Mouse (Mus musculus) kidney, postnatal 0 days (tissue): ENCODE data around the gene Trim41. TPM values are rescaled to one million over a fixed set of nuclear protein-coding genes. Genes with fewer than 3 reads are reported as not detected.
"Not testable (repeated sequence)": the region's sequence is repeated elsewhere in the genome, so short reads cannot be mapped to it uniquely, and the experiment has no call there.

Source experiments
- ATAC-seq: fragments of 200-750 bp; cut with Nextera tagmentation; replicated peaks from 2 replicates; pipeline ENCODE4 v1.8.0; 2017; ENCODE audit warnings: low read depth, moderate number of reproducible peaks, moderate TSS enrichment, moderate library complexity; ENCODE audit not compliant: low FRiP score
- DNase-seq: peaks from one replicate; pipeline ENCODE4 v3.0.0-alpha.2; 2016; ENCODE audit warnings: low spot score
- H3K27ac ChIP-seq: fragments of 300-500 bp; sonication (generic); 2 replicates; pipeline ENCODE4 v1.5.1; 2014; ENCODE audit warnings: mild to moderate bottlenecking
- H3K27me3 ChIP-seq: fragments of 300-500 bp; sonication (generic); 2 replicates; pipeline ENCODE4 v1.6.1; 2014; ENCODE audit warnings: low read length, mixed read lengths; ENCODE audit not compliant: insufficient read depth
- H3K36me3 ChIP-seq: fragments of 300-500 bp; sonication (generic); 2 replicates; pipeline ENCODE4 v1.6.1; 2014; ENCODE audit warnings: low read length, mixed read lengths; ENCODE audit not compliant: insufficient read depth
- H3K4me1 ChIP-seq: fragments of 300-500 bp; sonication (generic); replicated peaks from 2 replicates; pipeline ENCODE4 v1.6.1; 2014; ENCODE audit warnings: antibody characterized with exemption, low read length, mixed read lengths; ENCODE audit not compliant: insufficient read depth
- H3K4me2 ChIP-seq: fragments of 300-500 bp; sonication (generic); 2 replicates; pipeline ENCODE4 v1.6.1; 2014; ENCODE audit warnings: mild to moderate bottlenecking, low read length, moderate library complexity, mixed read lengths
- H3K4me3 ChIP-seq: fragments of 300-500 bp; sonication (generic); replicated peaks from 2 replicates; pipeline ENCODE4 v1.5.1; 2014; ENCODE audit warnings: low read depth, low read length
- H3K9ac ChIP-seq: fragments of 300-500 bp; sonication (generic); 2 replicates; pipeline ENCODE4 v1.6.1; 2014; ENCODE audit warnings: low read depth, low read length
- H3K9me3 ChIP-seq: fragments of 300-500 bp; sonication (generic); replicated peaks from 2 replicates; pipeline ENCODE4 v1.6.1; 2016; ENCODE audit warnings: low read length, inconsistent platforms, mixed read lengths
- CTCF ChIP-seq: IDR thresholded peaks from 2 replicates; pipeline ENCODE4 v1.5.1; 2016; ENCODE audit warnings: antibody characterized with exemption, low read depth, mild to moderate bottlenecking, moderate library complexity
- WGBS: fragments of 180-500 bp; shearing (Covaris S2); extraction: QIAGEN DNeasy Blood & Tissue Kit; methylation state at CpG from one replicate; pipeline ENCODE4 v1.1.7; 2014; 5-methylcytosine and 5-hydroxymethylcytosine counted together
- polyA plus RNA-seq: library from polyadenylated mRNA; unstranded; fragments of >200 nt; fragmentation: Nextera tagmentation; extraction: Ambion mirVana; gene quantifications from 2 replicates; pipeline ENCODE4 v1.2.1, GENCODE M21; 2015

Trim41 gene
- polyA plus RNA-seq, 1 experiment from 2014 or later = 5.2 TPM

DNA sequence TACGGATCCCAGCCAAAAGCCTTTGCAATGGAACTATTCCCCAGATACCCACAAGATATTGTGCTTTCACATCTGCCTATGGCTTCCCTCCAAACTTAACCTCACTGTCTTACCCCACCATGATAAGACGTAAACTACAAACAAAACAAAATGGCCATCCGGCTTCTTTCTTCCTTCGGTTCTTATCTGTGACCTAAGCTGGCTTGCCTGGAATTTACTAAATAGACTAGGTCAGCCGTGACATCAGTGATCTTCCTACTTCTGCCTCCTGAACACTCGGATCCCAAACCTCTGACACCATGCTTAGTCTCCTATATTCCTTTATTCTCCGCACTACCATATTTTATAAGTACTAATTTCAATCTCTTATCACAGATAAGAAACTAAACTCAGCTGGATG lies 18.8 kb downstream of the Trim41 start:
- Histone ChIP-seq H3K4me2 (peak overlapping the region; percentile 93; the same call in 1 of the 2 replicates), H3K4me1 (peaks cover 12% of the 10 kb centered on the region), H3K9me3 (no peaks in the 10 kb centered on the region), H3K4me3 (no peak overlapping the region), H3K9ac (0 out of 2 replicates have a peak overlapping the region, but pooled peaks have one; percentile 88), H3K27me3 (no peaks in the 10 kb centered on the region), H3K27ac (0 out of 2 replicates have a peak overlapping the region, but pooled peaks have one; percentile 97), H3K36me3 (peaks cover 15% of the 10 kb centered on the region; the same call in 1 of the 2 replicates)
- TF ChIP-seq CTCF = no peak
- ATAC-seq = no peak
- 86% methylated on average over 7 of the region's 7 CpGs for WGBS
- DNase-seq = no peak

DNA sequence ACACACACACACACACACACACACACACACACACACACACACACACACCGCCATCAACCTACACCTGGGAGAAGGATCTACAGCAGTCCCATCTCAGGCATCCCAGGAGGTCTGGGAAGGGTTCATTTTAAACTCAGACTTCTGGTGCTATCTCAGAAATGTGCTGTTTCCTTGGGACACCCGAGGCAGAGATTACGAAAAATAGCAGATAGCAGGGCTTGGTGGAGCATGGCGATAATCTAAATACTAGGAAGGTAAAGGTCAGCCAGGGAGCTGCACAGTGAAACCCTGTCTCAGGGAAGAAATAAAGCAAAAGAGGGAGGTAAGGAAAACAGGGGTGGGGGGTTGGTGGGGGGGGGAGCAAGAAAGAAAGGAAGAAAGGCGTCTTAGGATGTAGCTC lies 19.9 kb downstream of the Trim41 start:
- no peak overlapping the region for H3K9ac ChIP-seq
- ATAC-seq (no peak), DNase-seq (no peak)
- TF ChIP-seq CTCF = no peak
- H3K9me3 ChIP-seq = no peaks in the 10 kb centered on the region
- H3K4me1 ChIP-seq = peaks cover 11% of the 10 kb centered on the region
- no peak overlapping the region for H3K4me2 ChIP-seq
- no peak overlapping the region for H3K4me3 ChIP-seq
- peaks cover 7% of the 10 kb centered on the region; the same call in 1 of the 2 replicates for H3K36me3 ChIP-seq
- H3K27me3 ChIP-seq = no peaks in the 10 kb centered on the region
- 71% methylated on average over 5 of the region's 5 CpGs for WGBS
- no peak overlapping the region for H3K27ac ChIP-seq

DNA sequence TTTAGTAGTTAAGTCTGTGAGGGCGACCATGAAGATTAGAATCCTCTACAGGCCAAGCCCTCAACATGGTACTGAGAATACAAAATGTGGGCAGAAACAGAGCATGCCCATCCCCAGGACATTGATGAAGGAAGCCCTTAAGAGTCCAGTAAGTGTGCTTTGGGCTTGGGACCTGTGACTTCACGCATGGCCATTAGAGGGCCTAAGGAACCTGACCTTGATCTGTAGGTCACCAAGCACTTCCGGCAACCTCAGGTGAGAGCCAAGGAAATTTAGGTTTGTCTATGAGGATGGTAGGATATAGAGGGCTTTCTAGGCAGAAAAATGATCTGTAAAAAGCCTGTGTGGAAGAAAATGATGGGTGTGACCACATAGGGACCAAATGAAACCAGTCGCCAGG lies 20.9 kb downstream of the Trim41 start:
- H3K4me3 ChIP-seq = no peak overlapping the region
- H3K27ac ChIP-seq = no peak overlapping the region
- no peaks in the 10 kb centered on the region for H3K9me3 ChIP-seq
- WGBS = 78% methylated on average over 4 of the region's 4 CpGs
- no peak overlapping the region for H3K4me2 ChIP-seq
- no peaks in the 10 kb centered on the region for H3K27me3 ChIP-seq
- peak; percentile 9; the same call in 1 of the 2 replicates for TF ChIP-seq CTCF
- ATAC-seq (no peak), DNase-seq (no peak)
- H3K9ac ChIP-seq = no peak overlapping the region
- peaks cover under 1% of the 10 kb centered on the region; the same call in 1 of the 2 replicates for H3K4me1 ChIP-seq
- H3K36me3 ChIP-seq = no peaks in the 10 kb centered on the region

DNA sequence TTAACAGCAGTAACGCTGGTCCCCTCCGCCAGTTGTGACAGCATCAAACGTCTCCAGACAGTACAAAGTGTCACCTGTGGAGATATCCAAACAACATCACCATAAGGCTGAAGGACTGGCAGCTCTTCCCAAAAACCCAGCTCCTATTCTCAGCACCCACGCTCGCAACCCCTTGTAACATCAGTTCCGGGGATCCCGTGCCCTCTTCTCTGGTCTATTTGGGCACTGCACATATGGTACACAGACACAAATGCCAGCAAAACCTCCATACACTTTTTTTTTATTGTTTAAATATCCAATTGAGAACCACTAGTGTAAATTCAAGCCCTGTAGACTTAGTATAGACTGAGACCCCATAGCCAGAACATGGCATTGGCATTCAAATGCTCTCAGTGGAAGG lies 21.9 kb downstream of the Trim41 start:
- no peak overlapping the region for H3K4me2 ChIP-seq
- ATAC-seq = no peak
- TF ChIP-seq CTCF = no peak
- no peak overlapping the region for H3K4me3 ChIP-seq
- no peaks in the 10 kb centered on the region for H3K9me3 ChIP-seq
- H3K27ac ChIP-seq = no peak overlapping the region
- no peak overlapping the region for H3K9ac ChIP-seq
- H3K4me1 ChIP-seq = no peaks in the 10 kb centered on the region; the same call in 1 of the 2 replicates
- 95% methylated on average over 7 of the region's 7 CpGs for WGBS
- DNase-seq = no peak
- no peaks in the 10 kb centered on the region for H3K36me3 ChIP-seq
- H3K27me3 ChIP-seq = no peaks in the 10 kb centered on the region

DNA sequence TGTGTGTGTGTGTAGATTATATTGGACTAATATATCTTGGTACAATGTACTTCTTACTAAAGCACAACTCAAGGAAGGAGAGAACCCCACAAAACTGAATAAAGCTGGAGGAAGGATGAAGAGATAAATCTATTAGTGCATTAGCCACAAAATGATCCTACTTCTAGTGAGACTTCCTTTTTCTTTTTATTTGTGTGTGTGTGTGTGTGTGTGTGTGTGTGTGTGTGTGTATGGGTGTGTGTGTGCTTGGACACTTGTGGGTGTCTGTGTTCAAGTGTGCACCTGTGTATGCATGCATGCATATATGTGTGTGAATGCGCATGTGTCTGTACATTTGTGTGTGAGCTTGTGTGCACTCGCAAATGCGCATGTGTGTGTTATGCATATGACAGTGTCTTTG lies 24.0 kb downstream of the Trim41 start:
- Histone ChIP-seq H3K4me1 (no peaks in the 10 kb centered on the region; the same call in 1 of the 2 replicates), H3K9ac (no peak overlapping the region), H3K4me2 (no peak overlapping the region), H3K9me3 (no peaks in the 10 kb centered on the region), H3K4me3 (no peak overlapping the region), H3K27ac (no peak overlapping the region), H3K36me3 (no peaks in the 10 kb centered on the region), H3K27me3 (no peaks in the 10 kb centered on the region)
- TF ChIP-seq CTCF = no peak
- 96% methylated on average over 3 of the region's 3 CpGs for WGBS
- DNase-seq (no peak), ATAC-seq (no peak)

DNA sequence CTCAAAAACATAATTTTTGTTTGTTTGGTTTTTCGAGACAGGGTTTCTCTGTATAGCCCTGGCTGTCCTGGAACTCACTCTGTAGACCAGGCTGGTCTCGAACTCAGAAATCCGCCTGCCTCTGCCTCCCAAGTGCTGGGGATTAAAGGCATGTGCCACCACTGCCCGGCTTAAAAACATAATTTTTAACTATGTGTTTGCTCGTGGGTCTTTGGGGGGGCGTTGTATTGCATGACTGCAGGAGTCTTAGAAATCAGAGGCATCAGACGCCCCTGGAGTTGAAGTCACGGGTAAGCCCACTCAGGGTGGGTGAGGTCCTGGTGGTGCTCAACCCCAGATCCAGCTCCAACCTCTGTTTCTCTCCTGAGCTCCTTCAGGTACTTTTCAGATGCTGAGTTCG lies 25.3 kb downstream of the Trim41 start:
- not testable (repeated sequence) for H3K27me3 ChIP-seq, H3K9ac ChIP-seq, H3K4me1 ChIP-seq, H3K4me3 ChIP-seq, H3K27ac ChIP-seq, H3K36me3 ChIP-seq, H3K4me2 ChIP-seq, H3K9me3 ChIP-seq, DNase-seq, ATAC-seq
- 90% methylated on average over 9 of the region's 9 CpGs for WGBS

DNA sequence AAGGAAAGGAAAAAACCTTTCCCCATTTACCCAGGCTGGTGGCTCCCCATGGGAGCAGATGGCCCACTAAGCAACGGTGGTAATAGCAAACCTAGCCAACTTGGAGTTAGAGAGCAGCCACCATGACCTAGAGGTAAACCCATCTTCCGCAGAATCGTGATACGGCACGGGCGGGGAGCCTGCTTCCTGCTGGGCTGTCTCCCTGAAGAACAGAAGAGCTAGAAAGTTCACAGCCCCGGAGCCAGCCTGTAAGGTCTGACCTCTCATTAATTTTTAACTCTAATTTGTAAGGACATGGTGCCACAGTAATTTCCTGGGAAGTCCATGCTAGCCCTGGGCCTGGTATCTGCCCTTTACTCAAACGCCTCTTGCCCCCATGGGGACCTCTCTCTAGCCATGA lies 26.2 kb downstream of the Trim41 start:
- H3K27me3 ChIP-seq = no peaks in the 10 kb centered on the region
- H3K27ac ChIP-seq = no peak overlapping the region
- ATAC-seq (0 out of 2 replicates have a peak, but pooled peaks have one; percentile 18), DNase-seq (no peak)
- no peak overlapping the region for H3K4me3 ChIP-seq
- WGBS = 24% methylated on average over 8 of the region's 8 CpGs
- no peak overlapping the region for H3K9ac ChIP-seq
- no peak for TF ChIP-seq CTCF
- peak overlapping the region; percentile 18; the same call in 1 of the 2 replicates for H3K4me2 ChIP-seq
- H3K9me3 ChIP-seq = no peaks in the 10 kb centered on the region
- H3K36me3 ChIP-seq = no peaks in the 10 kb centered on the region
- H3K4me1 ChIP-seq = no peaks in the 10 kb centered on the region; the same call in 1 of the 2 replicates
